Mouse (Mus musculus) C2C12 (cell line): ENCODE measurements around the gene Vps35l. TPM values are rescaled to one million over a fixed set of nuclear protein-coding genes. Genes with fewer than 3 reads are reported as not detected.

Experiments used
- H3K27me3 ChIP-seq: one replicate; pipeline ENCODE4 v1.6.1; 2011; ENCODE audit not compliant: control insufficient read depth, insufficient read depth, insufficient read length
- H3K36me3 ChIP-seq: one replicate; pipeline ENCODE4 v1.6.1; 2011; ENCODE audit not compliant: control insufficient read depth, insufficient read depth
- H3K4me3 ChIP-seq: one replicate; pipeline ENCODE4 v1.5.1; 2011; ENCODE audit warnings: mild to moderate bottlenecking, control low read depth; ENCODE audit not compliant: poor library complexity, insufficient read depth, severe bottlenecking
- H3K79me2 ChIP-seq: one replicate; pipeline ENCODE4 v1.6.1; 2011; ENCODE audit not compliant: control insufficient read depth, insufficient read depth
- H3K79me3 ChIP-seq: one replicate; pipeline ENCODE4 v1.6.1; 2011; ENCODE audit warnings: low read depth, control low read depth
- H3ac ChIP-seq: one replicate; pipeline ENCODE3; 2011; ENCODE audit warnings: low read depth; ENCODE audit not compliant: control insufficient read depth, insufficient read length
- CEBPB ChIP-seq: IDR thresholded peaks from one replicate; pipeline ENCODE4 v1.6.1; 2011; ENCODE audit warnings: low read depth, mild to moderate bottlenecking, control low read depth, moderate library complexity
- CTCF ChIP-seq: IDR thresholded peaks from one replicate; pipeline ENCODE4 v1.5.1; 2011; ENCODE audit not compliant: control insufficient read depth, insufficient read depth, insufficient read length
- FOSL1 ChIP-seq: IDR thresholded peaks from one replicate; pipeline ENCODE4 v1.8.0; 2011; ENCODE audit warnings: mild to moderate bottlenecking, low read length; ENCODE audit not compliant: poor library complexity, insufficient read depth, severe bottlenecking
- MAX ChIP-seq: IDR thresholded peaks from one replicate; pipeline ENCODE4 v1.6.1; 2011; ENCODE audit warnings: mild to moderate bottlenecking, control low read depth
- MYOD1 ChIP-seq: IDR thresholded peaks from one replicate; pipeline ENCODE4 v1.6.1; 2011; ENCODE audit warnings: low read depth; ENCODE audit not compliant: control insufficient read depth, insufficient read length
- MYOG ChIP-seq: IDR thresholded peaks from one replicate; pipeline ENCODE4 v1.6.1; 2011; ENCODE audit not compliant: control insufficient read depth, insufficient read length; ENCODE audit errors: extremely low read depth
- USF1 ChIP-seq: IDR thresholded peaks from one replicate; pipeline ENCODE4 v1.6.1; 2011; ENCODE audit warnings: low read depth, mild to moderate bottlenecking, control low read depth, moderate library complexity
- polyA plus RNA-seq: library from polyadenylated mRNA; unstranded; fragments of >200 nt; fragmentation: generic; extraction: Trizol; gene quantifications from one replicate; pipeline ENCODE4 v1.2.1, GENCODE M21; 2012; ENCODE audit warnings: missing spikeins

The Vps35l gene
- polyA plus RNA-seq, 1 experiment = 39.6 TPM

GRCm38 (mm10) chr7:118704001-118704850, 35.8 kb upstream of the Vps35l start:
- TF ChIP-seq CTCF = no peak
- no peak for TF ChIP-seq USF1
- no peak for TF ChIP-seq MYOG
- TF ChIP-seq FOSL1 = no peak
- TF ChIP-seq MYOD1 = no peak
- no peak for TF ChIP-seq MAX
- no peak for TF ChIP-seq CEBPB
- Histone ChIP-seq H3K79me3 (peaks cover 9% of the 10 kb centered on the region), H3K36me3 (no peaks in the 10 kb centered on the region), H3K79me2 (peaks cover 38% of the 10 kb centered on the region), H3ac (no peak overlapping the region), H3K27me3 (no peaks in the 10 kb centered on the region), H3K4me3 (no peak overlapping the region)

- H3K27me3 ChIP-seq = no peaks in the 10 kb centered on the region
- peaks cover 38% of the 10 kb centered on the region for H3K79me2 ChIP-seq
- TF ChIP-seq FOSL1 (no peak), CTCF (no peak), USF1 (no peak), MAX (no peak), CEBPB (no peak), MYOG (no peak)
- peak within 1 kb of the TSS; percentile 94 for H3ac ChIP-seq
- H3K36me3 ChIP-seq = no peaks in the 10 kb centered on the region
- peak within 1 kb of the TSS; percentile 44 for H3K4me3 ChIP-seq
- peaks cover 9% of the 10 kb centered on the region for H3K79me3 ChIP-seq
These were observed 34.7 kb upstream of the Vps35l start, which contains the start of gene Gde1 for GRCm38 (mm10) chr7:118705101-118705961. TSS of gene Gde1 (minus strand) at chr7:118705778.

- no peak overlapping the region for H3K4me3 ChIP-seq
- no peaks in the 10 kb centered on the region for H3K27me3 ChIP-seq
- H3ac ChIP-seq = no peak overlapping the region
- peaks cover 8% of the 10 kb centered on the region for H3K79me3 ChIP-seq
- H3K79me2 ChIP-seq = peaks cover 38% of the 10 kb centered on the region
- H3K36me3 ChIP-seq = no peaks in the 10 kb centered on the region
- no peak for TF ChIP-seq MAX
- no peak for TF ChIP-seq MYOG
These were observed 34.0 kb upstream of the Vps35l start for GRCm38 (mm10) chr7:118706051-118706450.

- no peak overlapping the region for H3ac ChIP-seq
- H3K79me2 ChIP-seq = peaks cover 35% of the 10 kb centered on the region
- no peak overlapping the region for H3K4me3 ChIP-seq
- H3K27me3 ChIP-seq = no peaks in the 10 kb centered on the region
- no peak for TF ChIP-seq MAX
- TF ChIP-seq CTCF = no peak
- TF ChIP-seq MYOG = no peak
- no peak for TF ChIP-seq FOSL1
- no peak for TF ChIP-seq CEBPB
- no peak for TF ChIP-seq MYOD1
- no peak for TF ChIP-seq USF1
- no peaks in the 10 kb centered on the region for H3K36me3 ChIP-seq
- peaks cover 8% of the 10 kb centered on the region for H3K79me3 ChIP-seq
These were observed 33.5 kb upstream of the Vps35l start for GRCm38 (mm10) chr7:118706488-118706887.

- H3K4me3 ChIP-seq = no peak overlapping the region
- H3K36me3 ChIP-seq = no peaks in the 10 kb centered on the region
- no peak for TF ChIP-seq CEBPB
- TF ChIP-seq MYOG = no peak
- TF ChIP-seq MYOD1 = no peak
- TF ChIP-seq FOSL1 = no peak
- no peak for TF ChIP-seq CTCF
- no peak for TF ChIP-seq USF1
- no peak for TF ChIP-seq MAX
- H3K27me3 ChIP-seq = no peaks in the 10 kb centered on the region
- H3ac ChIP-seq = no peak overlapping the region
- peaks cover 6% of the 10 kb centered on the region for H3K79me3 ChIP-seq
- peaks cover 28% of the 10 kb centered on the region for H3K79me2 ChIP-seq
These were observed 32.8 kb upstream of the Vps35l start for GRCm38 (mm10) chr7:118707216-118707615.
